Mouse (Mus musculus) kidney, embryonic 14.5 days (tissue): ENCODE results near the gene Fhl3. TPM values are rescaled to one million over a fixed set of nuclear protein-coding genes. Genes with fewer than 3 reads are reported as not detected.

Experiments
- ATAC-seq: fragments of 200-750 bp; cut with Nextera tagmentation; 2 replicates; pipeline ENCODE4 v1.8.0; 2017; ENCODE audit warnings: moderate number of reproducible peaks, mild to moderate bottlenecking, moderate TSS enrichment, moderate library complexity; ENCODE audit not compliant: low FRiP score, low TSS enrichment
- H3K27ac ChIP-seq: fragments of 300-500 bp; sonication (generic); 2 replicates; pipeline ENCODE4 v1.5.1; 2014; ENCODE audit warnings: low read depth, mild to moderate bottlenecking, low read length, moderate library complexity, mixed read lengths
- H3K27me3 ChIP-seq: fragments of 300-500 bp; sonication (generic); 2 replicates; pipeline ENCODE4 v1.6.1; 2014; ENCODE audit warnings: mild to moderate bottlenecking, low read length; ENCODE audit not compliant: control insufficient read depth, insufficient read depth
- H3K36me3 ChIP-seq: fragments of 300-500 bp; sonication (generic); 2 replicates; pipeline ENCODE4 v1.6.1; 2014; ENCODE audit warnings: low read length, mixed read lengths; ENCODE audit not compliant: control insufficient read depth, insufficient read depth
- H3K4me1 ChIP-seq: fragments of 300-500 bp; sonication (generic); 2 replicates; pipeline ENCODE4 v1.6.1; 2014; ENCODE audit warnings: low read length, mixed read lengths; ENCODE audit not compliant: control insufficient read depth, insufficient read depth
- H3K4me2 ChIP-seq: fragments of 300-500 bp; sonication (generic); replicated peaks from 2 replicates; pipeline ENCODE4 v1.6.1; 2014; ENCODE audit warnings: low read depth, mild to moderate bottlenecking, low read length
- H3K4me3 ChIP-seq: fragments of 300-500 bp; sonication (generic); 2 replicates; pipeline ENCODE4 v1.5.1; 2014; ENCODE audit warnings: mild to moderate bottlenecking, low read length
- H3K9ac ChIP-seq: fragments of 300-500 bp; sonication (generic); 2 replicates; pipeline ENCODE4 v1.6.1; 2014; ENCODE audit warnings: low read depth, mild to moderate bottlenecking, low read length, moderate library complexity
- H3K9me3 ChIP-seq: fragments of 300-500 bp; sonication (generic); 2 replicates; pipeline ENCODE4 v1.6.1; 2016; ENCODE audit warnings: low read length; ENCODE audit not compliant: control insufficient read depth
- WGBS: fragments of 180-500 bp; shearing (Covaris S2); extraction: QIAGEN DNeasy Blood & Tissue Kit; methylation state at CpG from one replicate; pipeline ENCODE4 v1.1.7; 2014; 5-methylcytosine and 5-hydroxymethylcytosine counted together
- polyA plus RNA-seq: library from polyadenylated mRNA; unstranded; fragments of >200 nt; fragmentation: Nextera tagmentation; extraction: Ambion mirVana; gene quantifications from 2 replicates; pipeline ENCODE4 v1.2.1, GENCODE M21; 2014

The Fhl3 gene
- polyA plus RNA-seq, 1 experiment from 2014 or later, result 9.5 TPM

DNA sequence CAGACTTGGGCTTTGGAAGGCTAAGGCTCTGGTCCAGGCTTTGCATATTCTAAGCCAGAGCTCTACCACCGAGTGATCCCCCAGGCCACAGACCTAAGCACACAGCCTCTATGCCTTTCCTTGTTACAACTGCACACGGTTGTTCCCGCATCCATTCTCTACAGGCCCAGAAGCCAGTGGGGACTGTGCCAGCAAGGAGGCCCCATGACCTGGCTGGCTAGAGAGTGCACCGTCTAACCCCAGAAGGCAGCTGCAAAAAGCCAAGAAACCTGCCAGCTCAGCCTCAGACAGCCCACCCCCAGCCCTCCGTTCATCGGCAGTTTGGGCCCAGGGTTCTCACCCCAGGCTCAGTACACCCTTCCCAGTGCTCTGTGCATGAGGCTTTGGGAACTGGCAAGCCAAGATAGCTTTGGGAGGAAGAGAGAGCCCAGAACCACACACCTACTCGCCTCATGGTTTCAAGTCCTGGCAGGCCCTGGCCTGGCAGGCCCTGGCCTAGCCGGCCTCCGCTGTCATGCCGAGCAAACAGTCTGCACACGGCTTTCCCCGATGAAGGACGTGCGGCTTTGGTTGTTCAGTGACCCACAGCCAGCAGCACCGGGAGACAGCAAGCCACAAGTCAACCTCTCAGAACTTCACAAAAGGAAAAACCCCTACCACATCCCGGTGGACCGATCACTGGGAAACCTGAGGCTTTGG lies 26.0 kb upstream of the Fhl3 start:
- H3K4me3 ChIP-seq, result no peak overlapping the region
- 70% methylated on average over 17 of the region's 17 CpGs for whole genome bisulfite sequencing
- ATAC-seq, result no peak
- 0 out of 2 replicates have a peak overlapping the region, but pooled peaks have one; percentile 12 for H3K9ac ChIP-seq
- H3K36me3 ChIP-seq, result peaks cover 21% of the 10 kb centered on the region; the same call in 1 of the 2 replicates
- H3K9me3 ChIP-seq, result no peaks in the 10 kb centered on the region
- H3K4me1 ChIP-seq, result peaks cover 12% of the 10 kb centered on the region
- H3K27me3 ChIP-seq, result peaks cover 15% of the 10 kb centered on the region
- H3K4me2 ChIP-seq, result no peak overlapping the region
- H3K27ac ChIP-seq, result no peak overlapping the region

DNA sequence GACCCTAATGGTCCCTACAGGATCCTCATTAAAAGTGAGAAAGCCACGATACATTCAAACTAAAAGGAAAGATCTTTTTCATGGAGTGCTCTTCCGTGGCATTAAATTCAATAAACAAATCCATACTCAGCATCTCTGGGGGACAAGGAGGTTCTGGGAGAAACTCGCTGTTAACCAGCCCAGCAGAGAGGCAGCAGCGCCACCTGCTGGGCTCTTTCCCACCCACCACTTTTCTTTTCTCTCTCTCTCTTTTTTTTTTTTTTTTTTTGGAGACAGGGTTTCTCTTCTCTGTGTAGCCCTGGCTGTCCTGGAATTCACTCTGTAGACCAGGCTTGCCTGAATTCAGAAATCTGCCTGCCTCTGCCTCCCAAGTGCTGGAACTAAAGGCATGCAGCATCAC lies 25.5 kb upstream of the Fhl3 start:
- WGBS, result 6% methylated on average over 4 of the region's 4 CpGs
- peaks cover 12% of the 10 kb centered on the region for H3K4me1 ChIP-seq
- no peaks in the 10 kb centered on the region for H3K9me3 ChIP-seq
- no peak for ATAC-seq
- no peak overlapping the region for H3K4me3 ChIP-seq
- no peak overlapping the region for H3K27ac ChIP-seq
- no peak overlapping the region for H3K9ac ChIP-seq
- no peak overlapping the region for H3K4me2 ChIP-seq
- peaks cover 27% of the 10 kb centered on the region for H3K36me3 ChIP-seq
- H3K27me3 ChIP-seq, result peaks cover 15% of the 10 kb centered on the region

DNA sequence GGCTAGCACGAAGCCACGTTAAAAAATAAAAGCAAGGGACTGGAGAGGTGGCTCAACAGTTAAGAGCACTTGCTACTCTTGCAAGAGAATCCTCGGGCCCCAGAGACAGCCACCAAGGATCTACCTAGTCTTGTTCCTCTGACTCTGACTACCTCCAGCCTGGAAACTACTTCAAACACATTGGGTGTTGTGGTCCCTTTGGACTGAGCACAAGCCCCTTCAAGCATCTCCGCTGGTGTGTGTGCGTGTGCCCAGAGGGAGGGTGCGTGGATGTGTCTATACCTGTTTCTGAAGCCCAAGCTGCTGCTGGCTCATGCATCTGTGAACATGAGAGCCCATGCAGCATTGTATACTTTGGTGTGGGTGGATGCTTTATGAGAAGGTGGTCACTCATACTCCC lies 24.5 kb upstream of the Fhl3 start:
- H3K9me3 ChIP-seq, result no peaks in the 10 kb centered on the region
- H3K27ac ChIP-seq, result no peak overlapping the region
- H3K4me1 ChIP-seq, result peaks cover 12% of the 10 kb centered on the region
- no peak for ATAC-seq
- H3K4me2 ChIP-seq, result no peak overlapping the region
- H3K36me3 ChIP-seq, result peaks cover 36% of the 10 kb centered on the region
- H3K9ac ChIP-seq, result no peak overlapping the region
- H3K27me3 ChIP-seq, result peaks cover 11% of the 10 kb centered on the region
- no peak overlapping the region for H3K4me3 ChIP-seq
- WGBS, result 91% methylated on average over 6 of the region's 6 CpGs

DNA sequence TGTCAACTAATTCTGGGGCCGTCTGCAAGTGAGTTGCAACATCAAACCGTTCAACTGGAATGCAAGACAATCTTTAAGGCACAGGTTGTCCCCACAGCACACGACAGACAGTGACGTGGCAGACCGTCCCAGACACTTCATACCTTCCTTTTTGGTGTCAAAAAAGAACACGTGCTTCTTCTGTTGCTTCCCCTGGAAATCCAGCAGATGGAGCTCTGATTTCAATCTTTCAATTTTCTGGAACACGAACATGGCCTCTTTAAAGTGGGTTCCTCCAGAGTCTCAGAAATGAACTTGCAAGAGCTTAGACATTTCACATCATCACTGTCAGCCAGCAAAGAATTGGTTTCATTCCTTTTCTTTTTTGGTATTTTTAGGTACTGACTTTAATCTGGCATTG lies 18.2 kb upstream of the Fhl3 start:
- WGBS, result 59% methylated on average over 7 of the region's 7 CpGs
- H3K4me3 ChIP-seq, result no peak overlapping the region
- peaks cover 77% of the 10 kb centered on the region for H3K36me3 ChIP-seq

GRCm38 (mm10) chr4:124683474-124683873 lies 17.0 kb upstream of the Fhl3 start:
- H3K4me1 ChIP-seq, result no peaks in the 10 kb centered on the region
- H3K27me3 ChIP-seq, result no peaks in the 10 kb centered on the region
- H3K9me3 ChIP-seq, result no peaks in the 10 kb centered on the region
- no peak for ATAC-seq
- no peak overlapping the region for H3K9ac ChIP-seq
- H3K27ac ChIP-seq, result no peak overlapping the region
- H3K4me3 ChIP-seq, result no peak overlapping the region
- WGBS, result 92% methylated on average over 4 of the region's 4 CpGs
- peaks cover 74% of the 10 kb centered on the region for H3K36me3 ChIP-seq
- no peak overlapping the region for H3K4me2 ChIP-seq

More for the DNA sequence above, 18.2 kb upstream of the Fhl3 start:
- Histone ChIP-seq H3K9me3 (no peaks in the 10 kb centered on the region), H3K4me1 (no peaks in the 10 kb centered on the region), H3K9ac (no peak overlapping the region), H3K27me3 (no peaks in the 10 kb centered on the region), H3K27ac (no peak overlapping the region), H3K4me2 (no peak overlapping the region)
- ATAC-seq, result no peak

GRCm38 (mm10) chr4:124685004-124685403 lies 15.5 kb upstream of the Fhl3 start:
- H3K4me3 ChIP-seq, result no peak overlapping the region
- no peak overlapping the region for H3K9ac ChIP-seq
- peaks cover 60% of the 10 kb centered on the region for H3K36me3 ChIP-seq
- no peak for ATAC-seq
- no peaks in the 10 kb centered on the region for H3K4me1 ChIP-seq
- no peaks in the 10 kb centered on the region for H3K9me3 ChIP-seq
- H3K27me3 ChIP-seq, result no peaks in the 10 kb centered on the region
- no peak overlapping the region for H3K27ac ChIP-seq
- H3K4me2 ChIP-seq, result no peak overlapping the region
- WGBS, result 46% methylated on average over 4 of the region's 4 CpGs

- Histone ChIP-seq H3K4me1 (no peaks in the 10 kb centered on the region), H3K4me3 (no peak overlapping the region), H3K27ac (no peak overlapping the region), H3K9me3 (no peaks in the 10 kb centered on the region), H3K36me3 (peaks cover 55% of the 10 kb centered on the region), H3K27me3 (no peaks in the 10 kb centered on the region), H3K4me2 (no peak overlapping the region), H3K9ac (no peak overlapping the region)
- WGBS, result 57% methylated on average over 8 of the region's 8 CpGs
- ATAC-seq, result no peak
These were observed 15.0 kb upstream of the Fhl3 start for GRCm38 (mm10) chr4:124685453-124685852.

- Histone ChIP-seq H3K4me1 (no peaks in the 10 kb centered on the region), H3K27me3 (no peaks in the 10 kb centered on the region), H3K4me3 (no peak overlapping the region), H3K36me3 (peaks cover 50% of the 10 kb centered on the region), H3K4me2 (no peak overlapping the region), H3K9me3 (no peaks in the 10 kb centered on the region), H3K9ac (no peak overlapping the region), H3K27ac (no peak overlapping the region)
- 64% methylated on average over 8 of the region's 8 CpGs for WGBS
- ATAC-seq, result no peak
These were observed 14.6 kb upstream of the Fhl3 start for GRCm38 (mm10) chr4:124685897-124686402.

DNA sequence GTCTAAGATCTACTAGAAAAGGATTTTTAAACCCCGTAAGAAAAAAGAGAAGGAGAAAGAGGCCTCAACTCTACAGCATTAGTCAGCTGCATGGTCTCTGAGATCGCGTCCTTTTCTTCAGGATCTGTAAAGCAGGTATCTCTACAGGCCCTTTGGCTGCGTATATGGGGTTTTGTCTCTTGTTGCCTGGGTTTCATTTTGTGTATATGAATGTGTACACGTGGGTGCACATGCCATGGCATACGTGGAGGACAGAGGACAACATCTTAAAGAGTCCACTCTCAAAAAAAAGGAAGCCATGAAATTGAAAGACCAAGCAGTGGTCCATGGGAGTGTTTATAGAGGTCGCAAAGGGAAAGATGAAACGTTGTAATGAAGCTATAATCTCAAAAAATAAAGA lies 9.0 kb upstream of the Fhl3 start:
- no peak overlapping the region for H3K27ac ChIP-seq
- H3K4me2 ChIP-seq, result no peak overlapping the region
- ATAC-seq, result no peak
- H3K4me3 ChIP-seq, result no peak overlapping the region
- H3K9ac ChIP-seq, result no peak overlapping the region
- H3K36me3 ChIP-seq, result peaks cover 10% of the 10 kb centered on the region; the same call in 1 of the 2 replicates
- no peaks in the 10 kb centered on the region for H3K9me3 ChIP-seq
- no peaks in the 10 kb centered on the region for H3K27me3 ChIP-seq
- 85% methylated on average over 8 of the region's 8 CpGs for WGBS
- H3K4me1 ChIP-seq, result peaks cover 12% of the 10 kb centered on the region
